Mouse (Mus musculus) embryonic facial prominence, embryonic 10.5 days (tissue): Measurements from ENCODE around the gene Rcan2. TPM values are rescaled to one million over a fixed set of nuclear protein-coding genes. Genes with fewer than 3 reads are reported as not detected.

Experiments
- DNase-seq: peaks from one replicate; pipeline ENCODE4 v3.0.0-alpha.2; 2017; ENCODE audit warnings: low spot score
- H3K27ac ChIP-seq: fragments of 300-500 bp; sonication (generic); replicated peaks from 2 replicates; pipeline ENCODE4 v1.5.1; 2016; ENCODE audit warnings: mild to moderate bottlenecking
- H3K27me3 ChIP-seq: fragments of 300-500 bp; sonication (generic); replicated peaks from 2 replicates; pipeline ENCODE4 v1.6.1; 2016; ENCODE audit warnings: low read depth, mild to moderate bottlenecking; ENCODE audit not compliant: poor library complexity, severe bottlenecking
- H3K36me3 ChIP-seq: fragments of 300-500 bp; sonication (generic); replicated peaks from 2 replicates; pipeline ENCODE4 v1.6.1; 2016; ENCODE audit warnings: mild to moderate bottlenecking, moderate library complexity
- H3K4me1 ChIP-seq: fragments of 300-500 bp; sonication (generic); 2 replicates; pipeline ENCODE4 v1.6.1; 2016
- H3K4me3 ChIP-seq: fragments of 300-500 bp; sonication (generic); 2 replicates; pipeline ENCODE4 v1.5.1; 2016; ENCODE audit warnings: mild to moderate bottlenecking, moderate library complexity
- H3K9me3 ChIP-seq: fragments of 300-500 bp; sonication (generic); 2 replicates; pipeline ENCODE4 v1.6.1; 2016; ENCODE audit warnings: mild to moderate bottlenecking
- WGBS: fragments of 180-500 bp; shearing (Covaris S2); methylation state at CpG from one replicate; pipeline ENCODE4 v1.1.7; 2016; 5-methylcytosine and 5-hydroxymethylcytosine counted together
- polyA plus RNA-seq: library from polyadenylated mRNA; unstranded; fragments of >200 nt; fragmentation: Nextera tagmentation; extraction: Ambion mirVana; gene quantifications from 2 replicates; pipeline ENCODE4 v1.2.1, GENCODE M21; 2016

Rcan2 gene
- polyA plus RNA-seq, 1 experiment from 2014 or later, result 3.2 TPM

- Histone ChIP-seq H3K4me3 (no peak overlapping the region), H3K9me3 (no peaks in the 10 kb centered on the region), H3K36me3 (no peaks in the 10 kb centered on the region), H3K27me3 (no peaks in the 10 kb centered on the region), H3K4me1 (no peaks in the 10 kb centered on the region), H3K27ac (no peak overlapping the region)
- WGBS, result 92% methylated on average over 4 of the region's 4 CpGs
- DNase-seq, result no peak
Measured at GRCm38 (mm10) chr17:43899405-43900092, 98.4 kb downstream of the Rcan2 start.

- Histone ChIP-seq H3K4me3 (no peak overlapping the region), H3K4me1 (no peaks in the 10 kb centered on the region), H3K9me3 (no peaks in the 10 kb centered on the region), H3K36me3 (no peaks in the 10 kb centered on the region), H3K27ac (no peak overlapping the region), H3K27me3 (no peaks in the 10 kb centered on the region)
- WGBS, result 67% methylated on average over 1 of the region's 1 CpGs
- DNase-seq, result no peak
Measured at GRCm38 (mm10) chr17:43900133-43900532, 99.0 kb downstream of the Rcan2 start.

GRCm38 (mm10) chr17:43901474-43901873 lies 100.3 kb downstream of the Rcan2 start:
- H3K27ac ChIP-seq, result no peak overlapping the region
- WGBS, result 85% methylated on average over 3 of the region's 3 CpGs
- no peak overlapping the region for H3K4me3 ChIP-seq
- no peak for DNase-seq
- no peaks in the 10 kb centered on the region for H3K9me3 ChIP-seq
- H3K27me3 ChIP-seq, result no peaks in the 10 kb centered on the region
- no peaks in the 10 kb centered on the region for H3K4me1 ChIP-seq
- H3K36me3 ChIP-seq, result no peaks in the 10 kb centered on the region

GRCm38 (mm10) chr17:43903807-43904771 lies 102.9 kb downstream of the Rcan2 start:
- Histone ChIP-seq H3K27me3 (no peaks in the 10 kb centered on the region), H3K27ac (no peak overlapping the region), H3K4me3 (no peak overlapping the region), H3K9me3 (no peaks in the 10 kb centered on the region), H3K4me1 (no peaks in the 10 kb centered on the region), H3K36me3 (no peaks in the 10 kb centered on the region)
- 82% methylated on average over 9 of the region's 9 CpGs for WGBS
- no peak for DNase-seq

GRCm38 (mm10) chr17:43904896-43905295 lies 103.7 kb downstream of the Rcan2 start:
- no peak overlapping the region for H3K27ac ChIP-seq
- H3K4me1 ChIP-seq, result no peaks in the 10 kb centered on the region
- H3K27me3 ChIP-seq, result no peaks in the 10 kb centered on the region
- no peak overlapping the region for H3K4me3 ChIP-seq
- H3K9me3 ChIP-seq, result no peaks in the 10 kb centered on the region
- no peaks in the 10 kb centered on the region for H3K36me3 ChIP-seq
- no peak for DNase-seq
- 93% methylated on average over 7 of the region's 7 CpGs for WGBS

GRCm38 (mm10) chr17:43906728-43907127 lies 105.6 kb downstream of the Rcan2 start:
- Histone ChIP-seq H3K4me1 (no peaks in the 10 kb centered on the region), H3K36me3 (no peaks in the 10 kb centered on the region), H3K9me3 (no peaks in the 10 kb centered on the region), H3K27me3 (no peaks in the 10 kb centered on the region), H3K27ac (no peak overlapping the region), H3K4me3 (no peak overlapping the region)
- DNase-seq, result no peak

GRCm38 (mm10) chr17:43916128-43916527 lies 115.0 kb downstream of the Rcan2 start:
- no peak for DNase-seq
- no peaks in the 10 kb centered on the region for H3K27me3 ChIP-seq
- WGBS, result 82% methylated on average over 8 of the region's 8 CpGs

GRCm38 (mm10) chr17:43917143-43917542 lies 116.0 kb downstream of the Rcan2 start:
- Histone ChIP-seq H3K27ac (no peak overlapping the region), H3K36me3 (no peaks in the 10 kb centered on the region), H3K27me3 (no peaks in the 10 kb centered on the region), H3K4me1 (no peaks in the 10 kb centered on the region), H3K4me3 (no peak overlapping the region), H3K9me3 (no peaks in the 10 kb centered on the region)
- WGBS, result 86% methylated on average over 5 of the region's 5 CpGs
- DNase-seq, result no peak

More at GRCm38 (mm10) chr17:43916128-43916527, 115.0 kb downstream of the Rcan2 start:
- Histone ChIP-seq H3K4me3 (no peak overlapping the region), H3K36me3 (no peaks in the 10 kb centered on the region), H3K27ac (no peak overlapping the region), H3K4me1 (no peaks in the 10 kb centered on the region), H3K9me3 (no peaks in the 10 kb centered on the region)

- WGBS, result 92% methylated on average over 4 of the region's 4 CpGs
- DNase-seq, result no peak
- Histone ChIP-seq H3K9me3 (0 out of 2 replicates have a peak, but pooled peaks cover 4% of the 10 kb centered on the region), H3K4me3 (no peak overlapping the region), H3K27ac (no peak overlapping the region), H3K4me1 (no peaks in the 10 kb centered on the region), H3K27me3 (no peaks in the 10 kb centered on the region), H3K36me3 (no peaks in the 10 kb centered on the region)
Measured at GRCm38 (mm10) chr17:43929856-43930255, 128.7 kb downstream of the Rcan2 start.

- 95% methylated on average over 11 of the region's 11 CpGs for WGBS
- H3K4me1 ChIP-seq, result no peaks in the 10 kb centered on the region
- DNase-seq, result no peak
- no peak overlapping the region for H3K4me3 ChIP-seq
- no peaks in the 10 kb centered on the region for H3K27me3 ChIP-seq
- no peak overlapping the region for H3K27ac ChIP-seq
- no peaks in the 10 kb centered on the region for H3K36me3 ChIP-seq
- 0 out of 2 replicates have a peak, but pooled peaks cover 4% of the 10 kb centered on the region for H3K9me3 ChIP-seq
Measured at GRCm38 (mm10) chr17:43931731-43932130, 130.6 kb downstream of the Rcan2 start.

GRCm38 (mm10) chr17:43934056-43934455 lies 132.9 kb downstream of the Rcan2 start:
- Histone ChIP-seq H3K27me3 (no peaks in the 10 kb centered on the region), H3K36me3 (no peaks in the 10 kb centered on the region), H3K4me3 (no peak overlapping the region), H3K27ac (no peak overlapping the region), H3K4me1 (no peaks in the 10 kb centered on the region), H3K9me3 (0 out of 2 replicates have a peak, but pooled peaks cover 4% of the 10 kb centered on the region)
- no peak for DNase-seq
- 90% methylated on average over 9 of the region's 9 CpGs for WGBS

- 31% methylated on average over 5 of the region's 5 CpGs for WGBS
- DNase-seq, result peak; percentile 10
- H3K4me1 ChIP-seq, result peaks cover 17% of the 10 kb centered on the region
- H3K27ac ChIP-seq, result peak overlapping the region; percentile 66; the same call in 1 of the 2 replicates
- no peaks in the 10 kb centered on the region for H3K27me3 ChIP-seq
- H3K4me3 ChIP-seq, result no peak overlapping the region
- no peaks in the 10 kb centered on the region for H3K9me3 ChIP-seq
- H3K36me3 ChIP-seq, result no peaks in the 10 kb centered on the region
Measured at GRCm38 (mm10) chr17:43952219-43952618, 151.1 kb downstream of the Rcan2 start.
